Mouse (Mus musculus) lung, adult 2 months (tissue): ENCODE measurements at regions not wholly inside any gene's neighbourhood (a gene's known extent, or its start where the extent isn't known, plus 50 kb on each side); places are given as distances from the start of the nearest gene placed in this dataset.

Experiments
- CTCF ChIP-seq: fragments of 200-500 bp; IDR thresholded peaks from 2 replicates; pipeline ENCODE4 v1.5.1; 2011; ENCODE audit warnings: mild to moderate bottlenecking, low read length, control low read depth; ENCODE audit not compliant: insufficient read depth
- POLR2A ChIP-seq: fragments of 200-500 bp; IDR thresholded peaks from 2 replicates; pipeline ENCODE4 v1.6.1; 2011; ENCODE audit warnings: low read depth, mild to moderate bottlenecking, control low read depth, low read length, borderline replicate concordance; ENCODE audit errors: extremely low read depth

DNA sequence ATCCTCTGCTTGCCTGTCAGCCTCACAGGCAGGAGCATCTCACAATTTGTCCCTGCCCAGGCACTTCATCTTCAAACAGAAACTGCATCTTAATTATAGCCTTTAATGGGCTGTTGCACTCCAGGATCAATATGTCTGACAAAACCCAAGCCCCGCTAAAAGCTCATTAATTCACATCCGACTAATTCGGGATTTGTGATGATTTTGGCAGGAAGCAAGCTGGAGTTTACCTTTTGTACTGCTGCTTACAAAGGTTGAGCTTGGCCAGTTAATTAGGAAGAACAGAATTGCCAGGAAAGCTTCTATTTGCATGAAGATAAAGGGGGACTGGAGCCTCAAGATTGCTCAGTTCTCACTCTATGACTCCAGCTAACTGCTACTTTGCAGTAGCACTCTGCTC, 596.6 kb upstream of the Sptlc3 start:
- TF ChIP-seq POLR2A (no peak), CTCF (no peak)
